7 mouse cellular contexts compared by ENCODE assay signal in genomic region chr6:72958662-72959071, GRCm38 (mm10). TPM values are rescaled to one million over a fixed set of nuclear protein-coding genes. Genes with fewer than 3 reads are reported as not detected.
DNase-seq lines count a peak whose midpoint lies in the region; ATAC-seq lines count a peak whose summit lies in the region.

Tmsb10 (minus strand) TSS chr6:72958748.

- DNase-seq in 3134 (ENCODE audit: extremely low read depth, insufficient read length, low spot score), result peak; percentile 78
- DNase-seq in 3T3-L1 (ENCODE audit: low read depth, low spot score), result peak; percentile 51
- DNase-seq in embryonic facial prominence, embryonic 10.5 days (ENCODE audit: low spot score), result no peak
- DNase-seq in left cerebral cortex, postnatal 25 days (ENCODE audit: low spot score in 2 of 2), result no peak
- no peak for DNase-seq in kidney, adult 18-20 months

- peak within 1 kb of the TSS; percentile 99 for H3K27ac ChIP-seq in embryonic facial prominence, embryonic 10.5 days (replicated peaks)
- H3K27ac ChIP-seq in heart, embryonic 13.5 days (replicated peaks), result peak within 1 kb of the TSS; percentile 91
- peak within 1 kb of the TSS; percentile 96 for H3K27ac ChIP-seq in neural tube, embryonic 13.5 days (replicated peaks)

- peak within 1 kb of the TSS; percentile 99 for H3K9ac ChIP-seq in heart, embryonic 13.5 days
- peak within 1 kb of the TSS; percentile 100 for H3K9ac ChIP-seq in neural tube, embryonic 13.5 days

- no peaks in the 10 kb centered on the region for H3K36me3 ChIP-seq in embryonic facial prominence, embryonic 10.5 days (replicated peaks)
- no peaks in the 10 kb centered on the region for H3K36me3 ChIP-seq in heart, embryonic 13.5 days
- 0 out of 2 replicates have a peak, but pooled peaks cover 3% of the 10 kb centered on the region for H3K36me3 ChIP-seq in neural tube, embryonic 13.5 days

- intact Hi-C loops in left cerebral cortex, postnatal 25 days (cut with DNase I), result loop anchor here (5.0 kb wide), 1 partner anchor 54 kb away; no protein-coding TSS in a partner anchor

- peak within 1 kb of the TSS; percentile 84 for H3K4me2 ChIP-seq in heart, embryonic 13.5 days
- H3K4me2 ChIP-seq in neural tube, embryonic 13.5 days, result peak within 1 kb of the TSS; percentile 66

- WGBS in embryonic facial prominence, embryonic 10.5 days, result under 1% methylated on average over 19 of the region's 19 CpGs
- WGBS in heart, embryonic 13.5 days, result 3% methylated on average over 15 of the region's 19 CpGs
- WGBS in neural tube, embryonic 13.5 days, result under 1% methylated on average over 13 of the region's 19 CpGs

- H3K4me1 ChIP-seq in embryonic facial prominence, embryonic 10.5 days, result peaks cover 48% of the 10 kb centered on the region
- peaks cover 44% of the 10 kb centered on the region for H3K4me1 ChIP-seq in heart, embryonic 13.5 days
- peaks cover 47% of the 10 kb centered on the region for H3K4me1 ChIP-seq in neural tube, embryonic 13.5 days (replicated peaks)

- H3K27me3 ChIP-seq in embryonic facial prominence, embryonic 10.5 days (replicated peaks; ENCODE audit: low read depth, poor library complexity, severe bottlenecking), result no peaks in the 10 kb centered on the region
- H3K27me3 ChIP-seq in heart, embryonic 13.5 days (replicated peaks), result no peaks in the 10 kb centered on the region
- H3K27me3 ChIP-seq in neural tube, embryonic 13.5 days, result no peaks in the 10 kb centered on the region

- H3K9me3 ChIP-seq in embryonic facial prominence, embryonic 10.5 days, result no peaks in the 10 kb centered on the region
- no peaks in the 10 kb centered on the region for H3K9me3 ChIP-seq in heart, embryonic 13.5 days
- no peaks in the 10 kb centered on the region for H3K9me3 ChIP-seq in neural tube, embryonic 13.5 days

- ATAC-seq in heart, embryonic 13.5 days (ENCODE audit: extremely low read depth, insufficient number of reproducible peaks, low FRiP score, low TSS enrichment), result no peak
- peak; percentile 71 for ATAC-seq in neural tube, embryonic 13.5 days (ENCODE audit: low read depth)

- H3K4me3 ChIP-seq in embryonic facial prominence, embryonic 10.5 days, result peak within 1 kb of the TSS; percentile 94
- peak within 1 kb of the TSS; percentile 91 for H3K4me3 ChIP-seq in heart, embryonic 13.5 days
- H3K4me3 ChIP-seq in neural tube, embryonic 13.5 days, result peak within 1 kb of the TSS; percentile 89

RNA-seq across cellular contexts. Expression of gene Tmsb10, which starts in this region (rescaled TPM):
- 3,167 and 3,450 TPM in 2 replicates for polyA plus RNA-seq in embryonic facial prominence, embryonic 10.5 days (2016; fragmentation: Nextera tagmentation; extraction: Ambion mirVana)
- 1,351 and 1,381 TPM in 2 replicates for polyA plus RNA-seq in heart, embryonic 13.5 days (2015; fragmentation: Nextera tagmentation; extraction: Ambion mirVana)
- 100 to 1,000 TPM; 512 to 528 TPM for total RNA-seq in left cerebral cortex, postnatal 25 days (2021)
- polyA plus RNA-seq in neural tube, embryonic 13.5 days (2015; fragmentation: Nextera tagmentation; extraction: Ambion mirVana), result 4,458 and 5,080 TPM in 2 replicates

Comparison
In these comparisons a context has a peak if more than half of its experiments do, and no peak if none do; other contexts are left out.
1. DNase-seq: peak in 3134 (single experiment) and 3T3-L1 (single experiment); none in embryonic facial prominence, embryonic 10.5 days (single experiment), left cerebral cortex, postnatal 25 days (0 of 2) and kidney, adult 18-20 months (single experiment).
2. Peak in every context shown above with its lines, with median percentiles within 50 percentile points of each other: H3K27ac ChIP-seq and H3K4me3 ChIP-seq.